Mouse (Mus musculus) megakaryocyte, embryonic 14.5 days (primary cell): ENCODE data around the gene Cyp26c1.

Experiments used
- FLI1 ChIP-seq: IDR thresholded peaks from 2 replicates; pipeline ENCODE4 v1.6.1; 2012; ENCODE audit warnings: low read length, inconsistent platforms, mixed read lengths
- GATA1 ChIP-seq: IDR thresholded peaks from 3 replicates; pipeline ENCODE4 v1.6.1; 2012; ENCODE audit warnings: mixed read lengths, low read length, inconsistent platforms, borderline replicate concordance

DNA sequence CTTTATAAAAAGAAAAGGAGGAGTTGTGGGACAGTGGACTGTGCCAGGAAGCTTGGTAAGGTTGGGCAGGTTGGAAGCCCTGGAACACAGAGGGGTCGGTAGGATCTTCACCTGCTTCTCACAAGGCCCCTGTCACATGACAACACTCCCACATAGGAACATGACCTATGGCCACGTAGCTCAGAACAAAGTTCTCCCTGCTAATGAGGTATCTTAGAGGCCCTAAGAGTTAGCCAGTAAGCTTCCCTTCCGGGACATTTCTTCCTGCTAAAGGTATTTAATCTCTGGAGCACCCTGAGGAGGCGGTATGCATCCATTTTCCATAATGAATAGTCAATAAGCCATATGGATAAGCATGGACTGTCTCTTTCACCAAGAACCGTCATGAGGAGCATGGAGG lies 15.9 kb upstream of the Cyp26c1 start:
- TF ChIP-seq GATA1 (no peak), FLI1 (no peak)
